Mouse (Mus musculus): ENCODE measurements around the gene Ppp2r3d. TPM values are rescaled to one million over a fixed set of nuclear protein-coding genes. Genes with fewer than 3 reads are reported as not detected.
A peak's percentile ranks its signal among the peaks of the same experiment; 100 is the strongest.

Ppp2r3d gene
- polyA plus RNA-seq, 1 experiment from 2014 or later, result 110 TPM

DNA sequence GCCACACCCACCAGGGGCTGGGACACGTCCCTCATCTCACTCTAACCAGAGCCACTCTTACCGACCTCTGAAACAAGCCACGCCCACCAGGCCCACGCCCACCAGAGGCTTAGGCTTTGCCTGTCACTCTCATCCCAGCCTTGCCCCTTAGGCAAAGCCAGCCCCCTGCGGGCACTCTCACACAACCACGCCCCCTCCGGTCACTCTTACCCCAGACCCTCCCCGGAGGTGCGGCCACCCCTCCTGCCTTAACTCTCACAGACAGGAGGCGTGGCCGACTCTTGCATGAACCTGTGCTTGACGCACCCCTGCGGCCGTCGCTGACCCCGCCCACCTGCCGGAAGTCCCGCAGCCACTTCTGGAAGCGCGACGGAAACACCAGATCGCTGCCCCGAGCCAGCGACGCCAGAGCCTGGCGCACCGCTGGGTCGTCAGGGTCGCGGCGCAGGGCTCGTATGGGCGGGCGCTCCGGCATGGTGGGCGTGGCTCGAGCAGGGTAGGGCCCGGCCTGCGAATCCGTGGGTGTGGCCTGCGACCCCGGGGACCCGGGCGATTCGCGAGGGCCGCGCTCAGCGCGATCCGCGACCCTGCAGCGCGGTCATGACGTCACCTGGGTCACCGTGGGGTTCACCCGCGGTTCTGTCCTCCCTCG lies 53.7 kb downstream of the Ppp2r3d start:
- Histone ChIP-seq H3K27ac (replicated peaks; ENCODE audit: low read depth, low read length) (peak overlapping the region; percentile 98), H3K9ac (ENCODE audit: low read depth, low read length) (peak overlapping the region; percentile 80), H3K4me3 (ENCODE audit: low read depth, low read length) (peak overlapping the region; percentile 73), H3K36me3 (ENCODE audit: control insufficient read depth, insufficient read depth, low read length) (no peaks in the 10 kb centered on the region), H3K27me3 (replicated peaks; ENCODE audit: control insufficient read depth, insufficient read depth, low read length) (no peaks in the 10 kb centered on the region), H3K4me2 (ENCODE audit: low read depth, low read length) (peak overlapping the region; percentile 55), H3K4me1 (ENCODE audit: control insufficient read depth, insufficient read depth, low read length) (no peaks in the 10 kb centered on the region), H3K9me3 (ENCODE audit: control insufficient read depth, low read length) (no peaks in the 10 kb centered on the region)
- DNase-seq (ENCODE audit: low spot score) (peak; percentile 98), ATAC-seq (ENCODE audit: low read depth) (peak; percentile 67)
- WGBS, result 0% methylated on average over 27 of the region's 59 CpGs

DNA sequence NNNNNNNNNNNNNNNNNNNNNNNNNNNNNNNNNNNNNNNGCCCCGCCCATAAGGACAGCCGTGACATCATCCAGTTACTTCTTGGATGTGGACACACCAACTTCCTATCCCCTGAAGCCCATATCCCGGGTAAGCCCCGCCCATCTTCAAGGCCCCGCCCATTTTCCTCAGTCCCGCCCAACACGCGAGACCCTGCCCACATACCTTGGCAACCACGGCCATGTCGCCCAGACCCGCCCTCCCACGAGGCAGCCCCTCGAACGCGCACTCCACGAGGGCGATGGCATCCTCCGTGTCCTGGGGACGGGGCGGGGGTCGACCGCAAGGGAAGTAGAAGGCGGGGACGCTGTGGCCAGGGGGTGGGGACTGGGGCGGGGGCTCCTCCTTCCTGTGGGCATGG lies 54.3 kb downstream of the Ppp2r3d start:
- 9% methylated on average over 22 of the region's 25 CpGs for WGBS
- ATAC-seq (ENCODE audit: low read depth) (no peak), DNase-seq (ENCODE audit: low spot score) (no peak)
- H3K4me3 ChIP-seq (ENCODE audit: low read depth, low read length), result peak overlapping the region; percentile 73
- H3K4me2 ChIP-seq (ENCODE audit: low read depth, low read length), result peak overlapping the region; percentile 55
- no peaks in the 10 kb centered on the region for H3K36me3 ChIP-seq (ENCODE audit: control insufficient read depth, insufficient read depth, low read length)
- H3K9me3 ChIP-seq (ENCODE audit: control insufficient read depth, low read length), result no peaks in the 10 kb centered on the region
- no peaks in the 10 kb centered on the region for H3K27me3 ChIP-seq (replicated peaks; ENCODE audit: control insufficient read depth, insufficient read depth, low read length)
- peak overlapping the region; percentile 80 for H3K9ac ChIP-seq (ENCODE audit: low read depth, low read length)
- peak overlapping the region; percentile 98 for H3K27ac ChIP-seq (replicated peaks; ENCODE audit: low read depth, low read length)
- no peaks in the 10 kb centered on the region for H3K4me1 ChIP-seq (ENCODE audit: control insufficient read depth, insufficient read depth, low read length)

DNA sequence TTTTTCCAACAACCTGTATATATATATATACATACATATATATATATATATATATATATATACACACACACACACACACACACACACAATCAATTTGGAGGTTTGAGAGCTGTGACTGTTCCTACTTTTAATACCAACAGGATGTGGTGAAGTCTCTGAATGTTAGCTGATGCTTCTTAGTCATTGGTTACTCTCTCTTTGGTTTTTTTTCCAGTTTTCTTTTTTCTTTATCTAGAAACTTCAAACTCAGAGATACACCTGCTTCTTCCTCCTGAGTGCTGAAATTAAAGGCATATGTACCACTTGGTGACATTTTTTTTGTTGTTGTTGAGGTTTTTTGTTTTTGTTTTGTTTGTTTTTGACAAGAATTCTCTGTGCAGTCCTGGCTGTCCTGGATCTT lies 63.8 kb downstream of the Ppp2r3d start:
- H3K4me1 ChIP-seq (ENCODE audit: control insufficient read depth, insufficient read depth, low read length), result no peaks in the 10 kb centered on the region
- no peak for ATAC-seq (ENCODE audit: low read depth)

DNA sequence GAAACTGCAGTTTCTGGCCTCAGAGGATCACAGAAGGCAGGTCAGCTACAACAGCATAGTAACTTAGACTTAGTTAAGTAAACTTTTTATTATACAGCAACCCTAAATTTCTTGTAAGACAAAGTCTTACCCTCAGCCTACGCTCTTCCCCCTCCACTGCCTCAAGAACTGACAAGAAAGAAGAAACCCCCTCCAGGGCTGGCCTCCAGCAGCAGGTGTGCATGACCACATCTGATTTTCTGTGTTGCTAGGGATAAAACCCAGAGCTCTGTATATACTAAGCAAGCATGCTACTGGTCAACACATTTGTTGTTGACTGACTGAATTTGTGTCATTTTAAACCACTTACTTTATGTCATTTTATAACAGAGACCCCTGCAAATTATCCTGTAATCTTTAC lies 65.1 kb downstream of the Ppp2r3d start:
- Histone ChIP-seq H3K4me2 (ENCODE audit: low read depth, low read length) (no peak overlapping the region), H3K4me3 (ENCODE audit: low read depth, low read length) (no peak overlapping the region), H3K27ac (replicated peaks; ENCODE audit: low read depth, low read length) (no peak overlapping the region), H3K9me3 (ENCODE audit: control insufficient read depth, low read length) (no peaks in the 10 kb centered on the region), H3K9ac (ENCODE audit: low read depth, low read length) (no peak overlapping the region), H3K36me3 (ENCODE audit: control insufficient read depth, insufficient read depth, low read length) (no peaks in the 10 kb centered on the region), H3K4me1 (ENCODE audit: control insufficient read depth, insufficient read depth, low read length) (no peaks in the 10 kb centered on the region), H3K27me3 (replicated peaks; ENCODE audit: control insufficient read depth, insufficient read depth, low read length) (no peaks in the 10 kb centered on the region)
- DNase-seq (ENCODE audit: low spot score) (no peak), ATAC-seq (ENCODE audit: low read depth) (no peak)
- 68% methylated on average over 1 of the region's 1 CpGs for WGBS

More for the DNA sequence above, 63.8 kb downstream of the Ppp2r3d start:
- DNase-seq (ENCODE audit: low spot score), result no peak
- Histone ChIP-seq H3K27me3 (replicated peaks; ENCODE audit: control insufficient read depth, insufficient read depth, low read length) (no peaks in the 10 kb centered on the region), H3K36me3 (ENCODE audit: control insufficient read depth, insufficient read depth, low read length) (no peaks in the 10 kb centered on the region), H3K4me3 (ENCODE audit: low read depth, low read length) (no peak overlapping the region), H3K27ac (replicated peaks; ENCODE audit: low read depth, low read length) (no peak overlapping the region), H3K9me3 (ENCODE audit: control insufficient read depth, low read length) (no peaks in the 10 kb centered on the region), H3K4me2 (ENCODE audit: low read depth, low read length) (no peak overlapping the region), H3K9ac (ENCODE audit: low read depth, low read length) (no peak overlapping the region)

DNA sequence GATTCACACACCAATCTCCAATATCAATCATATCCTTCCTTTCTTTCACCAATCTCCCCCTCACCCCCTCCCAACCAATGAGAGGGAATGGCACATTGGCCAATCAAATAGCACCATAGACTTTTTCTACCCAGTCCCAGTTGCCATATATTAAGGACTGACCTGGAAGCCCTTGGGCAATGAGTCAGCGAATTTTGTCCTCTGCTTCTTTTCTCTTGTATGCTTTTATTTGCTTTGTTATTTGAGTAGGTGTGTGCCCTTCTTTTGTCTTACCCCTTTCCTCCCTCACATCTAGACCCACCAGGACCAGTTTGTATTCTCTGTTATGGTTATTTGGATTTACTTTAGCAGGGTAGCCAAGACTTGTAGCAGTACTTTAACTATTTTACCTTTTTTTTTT lies 68.1 kb downstream of the Ppp2r3d start:
- no peak overlapping the region for H3K4me2 ChIP-seq (ENCODE audit: low read depth, low read length)
- H3K4me3 ChIP-seq (ENCODE audit: low read depth, low read length), result no peak overlapping the region
- 56% methylated on average over 1 of the region's 1 CpGs for WGBS
- no peaks in the 10 kb centered on the region for H3K27me3 ChIP-seq (replicated peaks; ENCODE audit: control insufficient read depth, insufficient read depth, low read length)
- no peak overlapping the region for H3K9ac ChIP-seq (ENCODE audit: low read depth, low read length)
- no peak overlapping the region for H3K27ac ChIP-seq (replicated peaks; ENCODE audit: low read depth, low read length)
- DNase-seq (ENCODE audit: low spot score) (no peak), ATAC-seq (ENCODE audit: low read depth) (no peak)
- no peaks in the 10 kb centered on the region for H3K36me3 ChIP-seq (ENCODE audit: control insufficient read depth, insufficient read depth, low read length)
- H3K9me3 ChIP-seq (ENCODE audit: control insufficient read depth, low read length), result no peaks in the 10 kb centered on the region
- no peaks in the 10 kb centered on the region for H3K4me1 ChIP-seq (ENCODE audit: control insufficient read depth, insufficient read depth, low read length)

Other genes with a start within 250 kb of the Ppp2r3d start
- gene 2010315B03Rik, start 164.2 kb downstream of the Ppp2r3d start, polyA plus RNA-seq (2014; fragmentation: Nextera tagmentation; extraction: Ambion mirVana), result 4.8 and 5.8 TPM in 2 replicates
- gene Gm21836, start 16.9 kb upstream of the Ppp2r3d start, polyA plus RNA-seq (2014; fragmentation: Nextera tagmentation; extraction: Ambion mirVana), result not detected in 2 replicates